Comparison of ENCODE assay signal across 7 mouse cellular contexts in the genomic region with DNA sequence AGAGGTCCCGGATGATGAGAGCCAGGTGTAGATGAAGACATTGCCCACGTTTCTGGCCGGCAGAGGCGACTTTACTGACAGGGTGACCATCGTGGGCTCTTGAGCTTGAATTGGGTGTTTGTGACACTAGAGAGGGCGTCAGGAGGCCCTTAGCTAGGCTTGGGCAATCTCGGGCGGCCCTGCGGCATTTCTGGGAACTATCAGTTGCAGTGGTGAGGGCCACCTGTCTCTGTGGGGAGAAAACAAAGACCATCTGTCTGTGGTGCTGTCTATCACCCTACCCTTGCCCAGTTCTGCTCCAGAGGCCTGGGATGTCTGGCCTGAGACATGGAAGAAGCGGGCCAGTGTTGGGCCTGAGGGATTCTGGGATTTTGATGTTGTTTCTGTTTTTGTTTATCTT.
DNase-seq lines count a peak whose midpoint lies in the region; ATAC-seq lines count a peak whose summit lies in the region.

No protein-coding gene starts in this region.

- peak overlapping the region; percentile 70 for H3K4me2 ChIP-seq in hindbrain, embryonic 14.5 days (replicated peaks)

- ATAC-seq in hindbrain, embryonic 14.5 days (ENCODE audit: low FRiP score): no peak

- no peaks in the 10 kb centered on the region for H3K36me3 ChIP-seq in hindbrain, embryonic 14.5 days (replicated peaks; ENCODE audit: control insufficient read depth, insufficient read depth)

- peaks cover 20% of the 10 kb centered on the region for H3K4me1 ChIP-seq in hindbrain, embryonic 14.5 days (replicated peaks; ENCODE audit: control insufficient read depth, insufficient read depth, low read length)

- peak; percentile 35 for DNase-seq in thymus, postnatal 4 days
- no peak for DNase-seq in thymus, postnatal 14 days
- DNase-seq in hindbrain, embryonic 14.5 days (ENCODE audit: low spot score): no peak
- peak; percentile 30 for DNase-seq in lung, postnatal 25 days (ENCODE audit: low spot score)
- no peak for DNase-seq in ovary, adult 18-20 months (ENCODE audit: low spot score)
- DNase-seq in urinary bladder, postnatal 36 days (ENCODE audit: low spot score in 2 of 2): no peak
- no peak for DNase-seq in kidney, postnatal 25 days

- H3K27ac ChIP-seq in hindbrain, embryonic 14.5 days: peak overlapping the region; percentile 77

- H3K9me3 ChIP-seq in hindbrain, embryonic 14.5 days (ENCODE audit: control insufficient read depth, low read length): no peaks in the 10 kb centered on the region

- H3K4me3 ChIP-seq in hindbrain, embryonic 14.5 days (replicated peaks; ENCODE audit: low read length): no peak overlapping the region

- 81% methylated on average over 10 of the region's 10 CpGs for WGBS in hindbrain, embryonic 14.5 days

- no peaks in the 10 kb centered on the region for H3K27me3 ChIP-seq in hindbrain, embryonic 14.5 days (ENCODE audit: control insufficient read depth, insufficient read depth, low read length)

- H3K9ac ChIP-seq in hindbrain, embryonic 14.5 days: 0 out of 2 replicates have a peak overlapping the region, but pooled peaks have one; percentile 69

Comparison
In these comparisons a context has a peak if more than half of its experiments do, and no peak if none do; other contexts are left out.
1. DNase-seq: peak in thymus, postnatal 4 days (single experiment) and lung, postnatal 25 days (single experiment); none in thymus, postnatal 14 days (single experiment), hindbrain, embryonic 14.5 days (single experiment), ovary, adult 18-20 months (single experiment), urinary bladder, postnatal 36 days (0 of 2) and kidney, postnatal 25 days (0 of 2).